Mouse (Mus musculus) lung, postnatal 10 days (tissue): ENCODE measurements around the gene Htatip2.

ENCODE experiments used
- DNase-seq: peaks from one replicate; pipeline ENCODE4 v3.0.0; 2021

The Htatip2 gene

DNA sequence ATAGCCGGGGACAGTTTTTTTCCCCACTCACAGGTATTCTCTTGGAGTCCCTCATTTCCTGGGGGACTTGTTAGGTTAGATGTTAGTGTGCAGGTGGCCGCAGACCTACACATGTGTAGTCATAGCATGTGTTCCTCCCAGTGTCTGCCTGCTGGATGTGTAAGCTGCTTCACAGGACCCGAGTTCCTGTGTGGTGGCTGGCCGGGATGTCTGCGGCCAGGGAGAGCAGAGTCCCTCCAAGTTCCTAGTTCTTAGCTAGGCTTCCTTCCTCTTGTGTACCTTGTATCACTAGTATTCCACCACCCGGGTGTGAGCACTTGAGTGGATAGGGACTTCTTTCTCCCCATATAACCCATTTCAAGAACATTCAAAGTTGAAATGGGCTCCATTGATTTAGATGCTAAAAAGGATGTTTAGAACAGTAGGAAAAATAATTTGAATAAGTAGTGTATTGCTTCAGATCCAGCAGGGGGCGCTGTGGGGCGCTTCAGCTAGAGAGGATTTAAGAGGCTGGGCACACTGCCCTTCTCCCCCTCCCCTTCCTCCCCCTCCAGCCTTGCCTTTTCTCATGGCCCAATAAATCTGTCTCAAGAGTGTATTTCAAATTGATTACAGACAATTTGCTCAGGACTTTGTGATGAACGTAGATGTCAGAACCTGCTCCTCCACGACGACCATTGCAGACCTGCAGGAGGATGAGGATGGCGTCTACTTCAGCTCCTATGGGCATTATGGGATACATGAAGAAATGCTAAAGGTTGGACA lies 27.9 kb downstream of the Htatip2 start:
- DNase-seq = peak; percentile 60

DNA sequence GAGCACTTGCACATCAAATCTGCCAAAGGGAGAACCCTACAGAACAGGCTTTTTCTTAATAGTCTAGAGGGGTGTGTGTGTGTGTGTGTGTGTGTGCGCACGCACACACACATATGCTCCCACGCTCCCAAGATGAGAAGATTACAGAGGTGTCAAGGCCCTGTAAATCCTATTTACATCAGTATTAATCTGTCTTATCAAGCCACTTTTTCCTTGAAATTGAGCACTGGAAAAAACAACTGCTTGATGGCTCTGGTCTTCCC lies 28.4 kb downstream of the Htatip2 start:
- DNase-seq = no peak

DNA sequence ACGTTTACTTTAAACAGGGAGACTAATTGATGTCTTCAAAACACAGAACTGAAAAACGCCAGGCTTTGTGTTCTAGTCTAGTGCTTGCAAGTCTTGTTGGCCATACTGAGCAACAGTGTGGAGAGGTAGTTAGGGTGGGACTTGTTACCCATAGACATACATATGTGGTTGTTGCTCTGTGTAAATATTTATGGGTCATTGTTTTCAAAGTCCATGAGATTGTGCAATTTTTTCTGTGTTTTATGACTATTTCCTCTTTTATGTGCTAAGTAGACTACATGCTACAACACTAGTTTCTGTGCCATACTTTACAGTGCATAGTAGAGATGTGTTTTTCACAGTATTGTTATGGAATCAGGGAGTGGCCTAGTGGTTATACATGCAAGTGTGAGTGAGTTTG lies 35.4 kb downstream of the Htatip2 start:
- DNase-seq = no peak

DNA sequence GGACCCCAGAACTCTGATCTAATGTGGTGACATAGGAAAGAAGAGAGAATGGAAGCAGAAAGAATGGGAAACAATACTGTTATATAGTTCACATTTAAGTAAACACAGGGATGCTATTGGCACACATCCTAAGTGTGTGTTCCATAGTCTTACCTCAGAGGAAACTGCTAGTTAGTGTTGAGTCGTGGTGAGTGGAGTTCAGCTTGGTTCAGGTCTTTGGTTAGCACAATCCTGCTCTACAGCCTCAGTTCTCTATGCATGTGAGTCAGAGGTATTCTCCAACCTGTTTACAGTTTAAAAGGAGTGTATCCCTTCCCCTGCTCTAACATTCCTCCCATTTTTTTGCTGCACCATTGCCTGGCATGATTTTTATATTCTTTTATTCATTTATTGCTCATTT lies 38.3 kb downstream of the Htatip2 start:
- DNase-seq = no peak

DNA sequence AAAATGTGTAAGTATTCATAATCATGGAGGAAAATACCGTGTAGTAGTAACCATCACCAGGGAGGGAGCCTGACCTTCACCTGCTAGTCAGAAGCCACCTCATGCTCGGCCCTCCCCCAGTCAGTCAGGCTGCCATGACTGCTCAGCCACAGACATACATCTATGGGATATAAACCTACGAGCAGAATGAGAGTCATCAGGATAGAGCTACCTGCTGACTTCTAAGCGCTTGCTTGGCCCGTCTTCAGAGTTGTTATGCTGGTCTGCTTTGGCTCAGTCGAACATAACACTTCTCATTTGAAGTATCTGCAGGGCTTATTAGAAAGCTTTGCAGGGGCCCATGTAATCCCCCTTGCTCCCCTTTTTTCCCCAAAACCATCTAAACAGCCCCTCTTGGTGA lies 44.6 kb downstream of the Htatip2 start:
- DNase-seq = no peak

DNA sequence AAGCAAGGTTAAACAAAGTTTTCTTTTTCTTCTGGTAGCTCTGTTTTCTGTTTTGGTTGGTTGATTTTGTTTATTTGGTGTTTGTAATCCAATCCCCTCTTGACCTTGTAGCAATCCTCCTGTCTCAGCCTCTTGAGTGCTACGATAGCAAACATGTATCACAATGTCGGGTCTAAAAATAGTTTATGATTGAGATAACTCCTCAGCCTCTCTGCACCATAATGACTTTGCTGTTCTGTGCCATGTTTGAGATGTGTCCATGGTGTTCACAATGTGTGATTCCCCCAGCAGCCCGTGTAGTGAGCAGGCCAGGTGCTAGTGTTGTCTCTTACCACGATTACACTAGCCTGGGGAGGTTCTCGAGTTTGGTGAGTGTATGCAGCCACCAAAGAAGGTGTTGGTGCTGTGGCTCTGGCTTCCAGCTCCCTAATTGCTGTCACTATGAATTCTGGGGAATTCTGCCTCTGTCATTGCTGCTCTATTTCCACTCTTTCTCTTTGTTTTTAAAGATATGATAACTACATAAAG lies 45.8 kb downstream of the Htatip2 start:
- no peak for DNase-seq

DNA sequence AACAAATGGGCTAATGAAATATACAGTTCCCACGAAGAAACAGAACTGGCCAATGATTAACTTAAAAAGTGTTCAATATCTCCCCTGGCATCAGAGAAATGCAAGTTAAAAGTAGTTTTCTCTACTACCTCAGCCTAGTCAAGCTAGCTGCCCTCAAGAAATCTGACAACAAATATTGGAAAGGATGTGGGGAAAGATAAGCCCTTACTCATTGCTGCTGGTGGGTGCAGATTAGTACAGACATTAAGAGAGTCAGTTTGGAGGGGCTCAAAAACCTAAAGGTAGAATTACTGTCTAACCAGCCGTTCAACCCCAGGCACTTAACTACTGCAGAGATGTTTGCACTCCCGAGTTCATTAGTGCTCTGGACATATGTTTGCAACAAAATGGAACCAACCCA lies 46.7 kb downstream of the Htatip2 start:
- no peak for DNase-seq

DNA sequence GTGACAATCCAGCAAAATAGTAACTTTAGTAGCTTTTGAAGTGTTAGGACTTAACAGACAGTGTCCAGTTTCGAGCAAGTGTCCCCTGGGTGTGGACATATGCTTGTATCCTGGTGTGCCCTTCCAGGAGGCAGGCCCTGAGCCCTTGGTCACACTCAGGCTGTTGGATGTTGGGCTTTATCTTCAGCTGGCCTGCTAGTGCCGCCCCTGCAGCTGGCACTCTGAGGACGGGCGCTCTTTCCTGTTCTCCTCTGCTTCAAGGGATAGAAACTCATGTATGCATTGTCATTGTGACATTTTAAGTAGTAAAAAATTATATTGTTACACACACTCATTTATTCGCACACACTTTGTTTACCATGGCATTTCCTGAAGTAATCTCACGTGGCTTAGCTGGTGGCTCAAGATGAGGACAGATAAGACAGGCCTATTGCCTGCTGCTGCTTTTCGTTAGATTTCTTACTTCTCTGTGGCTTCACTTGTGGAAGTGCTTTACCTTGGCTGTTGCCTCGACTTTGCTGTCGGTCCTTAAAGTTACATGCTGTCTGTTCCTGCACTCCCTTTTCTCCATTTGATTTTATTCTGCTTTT lies 48.3 kb downstream of the Htatip2 start:
- DNase-seq = no peak

DNA sequence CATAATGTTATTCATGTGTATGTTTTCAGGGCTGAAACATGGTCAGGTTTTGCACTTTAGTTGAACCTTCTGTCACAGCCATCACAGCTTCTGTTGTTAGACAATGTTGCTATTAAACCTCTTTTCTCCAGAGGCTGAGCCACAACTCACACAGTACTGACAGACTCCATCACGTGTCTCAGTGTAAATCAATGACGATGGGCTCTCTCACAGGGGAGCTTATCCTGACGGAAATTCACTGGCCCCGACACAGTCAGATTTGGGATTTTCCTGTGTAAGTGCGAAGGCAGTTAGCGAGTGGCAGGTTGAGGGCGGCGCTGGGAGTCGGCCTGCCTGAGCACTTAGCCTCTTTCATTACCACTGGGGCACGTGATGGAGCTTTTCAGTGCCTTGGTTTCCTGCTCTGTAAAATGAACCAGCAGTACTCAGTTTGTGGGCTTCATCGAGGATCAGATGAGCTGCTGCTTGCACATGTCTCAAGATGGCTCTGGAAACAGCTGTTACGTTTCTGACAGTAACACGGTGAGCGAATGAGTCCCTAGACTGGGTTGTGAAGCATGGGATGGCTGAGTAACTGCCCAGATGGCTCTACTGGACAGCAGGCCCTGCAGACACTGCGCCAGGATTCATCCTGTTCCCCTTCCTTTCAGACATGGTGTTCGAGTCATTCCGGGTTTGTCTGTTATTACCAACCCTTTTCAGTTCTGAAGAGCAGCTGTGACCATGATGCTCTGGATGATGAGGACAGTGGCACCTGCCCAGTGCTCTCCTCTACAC lies 49.1 kb downstream of the Htatip2 start:
- no peak for DNase-seq

DNA sequence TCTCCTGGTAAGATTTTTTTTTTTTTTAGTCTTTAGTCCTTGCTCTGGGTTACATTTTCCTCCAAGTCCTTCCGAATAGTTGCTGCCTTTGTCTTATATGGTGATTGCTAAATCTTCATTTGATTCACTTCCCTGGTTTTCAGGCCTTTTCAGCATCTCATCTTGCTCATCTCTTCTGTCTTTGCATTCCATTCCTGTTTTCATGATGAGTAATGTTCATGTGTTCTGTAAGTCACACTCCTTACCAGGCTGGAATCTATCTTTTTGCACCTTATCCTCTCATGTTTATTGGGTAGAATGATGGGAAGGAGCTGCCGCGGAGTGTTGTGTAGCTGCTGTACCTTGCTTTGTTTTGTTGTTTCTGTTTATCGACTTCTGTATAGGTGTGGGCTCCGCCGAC lies 50.2 kb downstream of the Htatip2 start:
- no peak for DNase-seq

DNA sequence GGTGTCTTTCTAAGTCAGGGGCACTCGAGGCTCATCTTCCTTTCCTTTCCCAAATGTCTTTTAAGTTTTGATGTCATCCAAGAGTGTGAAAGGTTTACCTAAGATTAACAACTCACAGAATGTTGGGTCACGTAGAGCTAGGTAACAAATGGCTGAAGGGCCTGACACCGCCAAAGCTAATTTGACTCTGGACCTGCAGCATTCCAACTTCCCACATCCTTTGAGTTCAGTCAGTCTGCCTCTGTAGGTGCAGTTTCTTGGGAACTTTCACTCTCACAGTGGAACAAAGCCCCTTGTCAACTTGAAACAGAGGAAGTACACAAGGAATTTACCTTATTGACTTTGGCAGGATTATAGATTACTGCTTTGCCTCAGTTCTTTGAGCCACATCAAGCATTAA lies 50.6 kb downstream of the Htatip2 start:
- DNase-seq = no peak

DNA sequence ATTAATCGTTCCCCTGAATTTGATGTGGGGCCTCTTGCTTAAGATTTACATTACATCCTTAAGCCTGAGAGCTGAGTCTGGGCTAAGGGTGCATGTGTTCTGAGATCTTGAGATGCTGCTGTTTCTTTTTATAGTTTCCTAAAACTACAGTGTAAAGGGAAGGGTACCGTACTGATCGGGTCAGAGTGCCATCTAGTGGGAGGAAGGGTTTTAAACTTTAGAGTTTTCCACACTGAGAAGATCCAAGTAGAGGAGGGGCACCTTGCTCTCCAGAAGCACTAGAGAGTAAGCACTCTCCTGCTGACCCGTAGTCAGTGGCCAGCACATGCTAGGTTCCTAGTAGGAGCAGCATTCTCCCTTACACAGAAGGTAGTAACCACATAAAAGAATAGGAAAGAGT lies 52.4 kb downstream of the Htatip2 start:
- DNase-seq = peak; percentile 24

DNA sequence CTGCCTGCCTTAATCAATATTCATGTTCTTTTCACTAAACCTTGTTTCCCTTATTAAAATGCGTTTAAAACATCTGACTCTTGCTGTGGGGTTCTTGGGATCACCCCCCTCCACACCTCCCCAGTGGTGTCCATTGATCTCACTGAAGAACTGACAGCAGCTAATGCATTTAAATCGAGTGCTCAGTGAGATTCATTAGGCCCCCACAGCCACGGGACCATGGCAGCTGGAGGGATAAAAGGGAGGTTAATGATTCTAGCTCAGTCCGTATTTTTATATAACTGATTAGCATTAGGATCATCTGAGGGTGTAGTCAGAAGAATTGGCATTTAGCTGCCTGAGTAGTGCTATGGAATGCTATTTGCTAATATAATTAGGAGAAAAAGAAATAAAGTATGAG lies 60.5 kb downstream of the Htatip2 start:
- no peak for DNase-seq

DNA sequence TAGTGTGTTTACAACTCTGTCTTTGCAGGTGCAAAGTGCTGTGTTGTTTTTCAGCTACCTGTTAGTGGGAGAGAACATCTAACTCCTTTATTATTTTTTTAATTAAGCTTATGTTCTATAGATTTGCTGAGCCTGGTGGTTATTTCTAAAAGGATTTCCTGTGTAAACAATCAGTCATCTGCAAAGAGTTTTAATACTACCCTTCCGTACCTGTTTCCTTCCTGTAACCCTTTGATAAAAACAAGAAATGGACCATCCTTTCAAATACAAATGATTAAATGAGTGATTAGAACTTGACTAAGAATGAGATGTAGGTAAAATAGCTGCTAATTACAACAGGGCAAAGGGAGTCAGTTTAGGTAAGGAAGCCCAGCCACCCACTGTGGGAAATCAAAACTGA lies 62.5 kb downstream of the Htatip2 start:
- DNase-seq = no peak

DNA sequence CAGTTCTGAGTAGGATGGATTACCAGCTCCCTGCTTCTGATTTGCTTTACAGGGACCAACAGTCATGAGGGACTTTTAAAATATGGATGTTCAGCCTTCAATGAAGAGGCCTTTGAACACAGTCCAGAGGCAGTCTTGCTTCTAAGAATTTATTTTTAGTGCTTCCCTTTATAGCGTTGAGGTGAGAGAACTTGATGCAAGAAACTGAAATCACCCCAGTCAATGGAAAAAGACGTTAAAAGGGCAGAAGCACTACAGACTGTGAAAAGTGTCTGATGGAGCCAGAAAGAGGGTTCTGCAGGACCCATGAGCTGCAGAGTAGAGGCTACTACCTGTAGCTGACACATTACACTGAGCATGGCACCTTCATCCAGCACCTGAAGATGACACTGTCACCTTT lies 63.1 kb downstream of the Htatip2 start:
- DNase-seq = no peak
